In genomic region chr12:82434591-82434990, GRCm38 (mm10) we compare ENCODE assay signal across 17 mouse cellular contexts.
DNase-seq lines count a peak whose midpoint lies in the region; TF ChIP-seq lines count a peak whose summit lies in the region.
"Had no signal": no experiment of that assay in that cellular context is flagged by ENCODE, and none has a peak within 500 bp of the region (broad histone marks: within the 10 kb centered on the region; RNA-seq: fewer than 3 reads in every experiment).

No protein-coding gene starts in this region.

- H3K36me3 ChIP-seq in embryonic facial prominence, embryonic 10.5 days (replicated peaks) = peaks cover 75% of the 10 kb centered on the region

- peaks cover 37% of the 10 kb centered on the region for H3K4me1 ChIP-seq in olfactory bulb, adult 2 months (ENCODE audit: control insufficient read depth, insufficient read depth, low read length)
- no peaks in the 10 kb centered on the region for H3K4me1 ChIP-seq in embryonic facial prominence, embryonic 10.5 days
- H3K4me1 ChIP-seq: limb, embryonic 13.5 days had no signal

- WGBS in olfactory bulb, adult 2 months = 75% methylated on average over 9 of the region's 9 CpGs
- 91% methylated on average over 9 of the region's 9 CpGs for WGBS in embryonic facial prominence, embryonic 10.5 days

- H3K4me3 ChIP-seq in layer of hippocampus, adult 2 months = no peak overlapping the region
- no peak overlapping the region for H3K4me3 ChIP-seq in olfactory bulb, adult 2 months (ENCODE audit: insufficient read depth, low read depth, low read length)
- no peak overlapping the region for H3K4me3 ChIP-seq in embryonic facial prominence, embryonic 10.5 days
- H3K4me3 ChIP-seq: gastrocnemius, adult 2 months; heart, adult 2 months; limb, embryonic 13.5 days had no signal

- peak; percentile 10 for DNase-seq in adrenal gland, postnatal 10 days
- DNase-seq in adrenal gland, adult 8-10 months = no peak
- DNase-seq in layer of hippocampus, adult 2 months (ENCODE audit: low spot score in 2 of 2) = peak in 1 of 2 experiments; percentile 64
- DNase-seq in layer of hippocampus, adult 9-10 months (ENCODE audit: low spot score) = no peak
- peak; percentile 32 for DNase-seq in kidney, adult 9 months
- no peak for DNase-seq in urinary bladder, postnatal 25 days (ENCODE audit: low spot score)
- no peak for DNase-seq in embryonic facial prominence, embryonic 10.5 days (ENCODE audit: low spot score)
- DNase-seq: adrenal gland, adult 2 months; cerebellum, postnatal 25 days; gastrocnemius, adult 2 months; heart, adult 2 months; midbrain, embryonic 14.5 days; thymus, adult 2 months had no signal

- no peaks in the 10 kb centered on the region for H3K9me3 ChIP-seq in embryonic facial prominence, embryonic 10.5 days
- H3K9me3 ChIP-seq: limb, embryonic 13.5 days had no signal

- no peak for TF ChIP-seq POLR2A in olfactory bulb, adult 2 months (IDR thresholded peaks at IDR 0.05; ENCODE audit: insufficient read depth, low read depth, low read length)

- H3K27me3 ChIP-seq in embryonic facial prominence, embryonic 10.5 days (replicated peaks; ENCODE audit: low read depth, poor library complexity, severe bottlenecking) = no peaks in the 10 kb centered on the region
- H3K27me3 ChIP-seq: limb, embryonic 13.5 days; Patski had no signal

- TF ChIP-seq CTCF in layer of hippocampus, adult 2 months (conservative IDR thresholded peaks at IDR 0.05) = no peak
- no peak for TF ChIP-seq CTCF in olfactory bulb, adult 2 months (IDR thresholded peaks at IDR 0.05; ENCODE audit: insufficient read depth, low read depth, low read length)

- H3K27ac ChIP-seq in layer of hippocampus, adult 2 months = peak overlapping the region; percentile 74; the same call in 1 of the 2 replicates
- H3K27ac ChIP-seq in olfactory bulb, adult 2 months (ENCODE audit: insufficient read depth, low read depth, low read length) = peak overlapping the region; percentile 69
- no peak overlapping the region for H3K27ac ChIP-seq in embryonic facial prominence, embryonic 10.5 days (replicated peaks)
- H3K27ac ChIP-seq: gastrocnemius, adult 2 months; heart, adult 2 months; hindbrain, embryonic 14.5 days; limb, embryonic 13.5 days had no signal

Comparison
In these comparisons a context has a peak if more than half of its experiments do, and no peak if none do; other contexts are left out.
1. DNase-seq: peak in adrenal gland, postnatal 10 days (single experiment) and kidney, adult 9 months (single experiment); none in adrenal gland, adult 8-10 months (single experiment), layer of hippocampus, adult 9-10 months (single experiment), urinary bladder, postnatal 25 days (single experiment) and embryonic facial prominence, embryonic 10.5 days (single experiment).